Mouse (Mus musculus) E14TG2a.4 (cell line): ENCODE measurements around the gene Sox5.

ENCODE experiments used
- H3K27me3 ChIP-seq: 2 replicates; pipeline ENCODE4 v1.6.1; 2014; ENCODE audit warnings: low read length, control low read depth; ENCODE audit not compliant: insufficient read depth
- H3K36me3 ChIP-seq: 2 replicates; pipeline ENCODE4 v1.6.1; 2014; ENCODE audit warnings: low read length, control low read depth; ENCODE audit not compliant: insufficient read depth
- H3K4me1 ChIP-seq: replicated peaks from 2 replicates; pipeline ENCODE4 v1.6.1; 2014; ENCODE audit warnings: low read depth, low read length, control low read depth
- H3K4me3 ChIP-seq: replicated peaks from 2 replicates; pipeline ENCODE4 v1.5.1; 2014; ENCODE audit warnings: mild to moderate bottlenecking, low read length
- H3K9me3 ChIP-seq: 2 replicates; pipeline ENCODE4 v1.6.1; 2014; ENCODE audit warnings: low read length, control low read depth
- CTCF ChIP-seq: conservative IDR thresholded peaks from 2 replicates; pipeline ENCODE4 v1.5.1; 2014; ENCODE audit warnings: low read length
- NANOG ChIP-seq: IDR thresholded peaks from 2 replicates; pipeline ENCODE4 v1.6.1; 2014; ENCODE audit warnings: borderline replicate concordance, low read length, mixed read lengths
- POU5F1 ChIP-seq: IDR thresholded peaks from 2 replicates; pipeline ENCODE4 v1.6.1; 2014; ENCODE audit warnings: low read length, borderline replicate concordance

The Sox5 gene

DNA sequence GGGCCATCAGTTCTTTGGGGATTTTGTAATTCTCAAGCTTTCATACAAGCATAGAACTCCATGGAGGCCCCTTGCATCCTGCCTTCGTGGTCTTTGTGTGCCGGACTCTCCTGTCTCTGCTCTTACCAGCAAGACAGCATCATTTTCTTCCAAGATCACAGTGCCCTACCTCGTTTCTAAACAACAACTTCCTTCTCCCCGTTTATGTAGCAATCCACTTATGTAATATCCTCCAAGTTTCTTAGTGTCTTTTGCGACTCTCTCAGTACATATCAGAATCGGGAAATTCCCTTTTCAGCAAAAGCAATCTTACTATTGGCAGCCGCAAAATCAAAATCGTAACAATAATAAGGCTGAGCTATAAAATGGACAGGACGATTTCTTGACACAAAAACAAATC, 324.3 kb downstream of the Sox5 start:
- no peak overlapping the region for H3K4me3 ChIP-seq
- no peaks in the 10 kb centered on the region for H3K36me3 ChIP-seq
- TF ChIP-seq NANOG (no peak), CTCF (no peak), POU5F1 (no peak)
- H3K9me3 ChIP-seq, result no peaks in the 10 kb centered on the region
- H3K27me3 ChIP-seq, result no peaks in the 10 kb centered on the region
- H3K4me1 ChIP-seq, result peaks cover 39% of the 10 kb centered on the region

DNA sequence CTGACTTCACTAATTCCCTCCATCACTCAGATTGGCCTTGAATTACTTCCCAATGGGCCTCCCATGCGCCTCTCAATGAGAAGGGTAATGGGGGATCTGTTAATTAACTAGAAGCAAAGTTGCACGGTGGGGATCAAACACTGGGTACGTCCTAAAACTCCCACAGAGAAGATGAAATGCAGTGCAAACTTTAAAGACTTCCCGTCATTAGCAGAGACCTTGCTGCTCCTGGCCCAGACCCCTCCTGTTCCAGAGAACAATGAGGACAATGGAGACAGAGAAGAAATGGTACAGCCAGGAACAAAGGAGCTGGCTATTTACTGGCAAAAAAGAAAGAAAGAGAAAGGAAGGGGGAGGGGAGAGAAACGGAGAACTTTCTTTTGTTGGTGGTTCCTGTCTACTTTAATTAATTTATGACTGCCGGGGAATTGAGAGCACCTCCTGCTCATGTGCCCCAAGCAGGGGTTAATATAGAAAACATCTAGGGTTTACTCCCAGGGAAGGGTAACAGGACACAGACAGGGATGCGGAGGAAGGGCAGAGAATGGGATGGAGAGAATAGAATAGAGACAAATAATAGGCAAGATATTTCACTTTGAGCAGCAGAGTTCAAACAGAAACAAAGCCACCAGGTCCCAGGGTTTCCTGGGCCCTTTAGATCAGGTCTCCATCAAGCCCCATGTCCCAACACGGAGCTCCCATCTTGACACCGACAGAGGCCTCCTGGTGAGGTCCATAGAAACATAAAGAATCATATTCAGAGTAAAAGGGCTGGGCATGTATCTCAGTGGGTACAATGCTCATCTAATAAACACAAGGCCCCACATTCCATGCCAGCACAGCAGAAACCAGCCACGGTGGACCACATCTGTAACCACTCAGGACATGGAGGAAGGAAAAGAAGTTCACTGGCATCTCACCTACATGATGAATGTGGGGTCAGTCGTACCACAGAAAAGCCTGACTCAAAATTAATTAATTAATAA, 327.2 kb downstream of the Sox5 start:
- H3K4me1 ChIP-seq, result peaks cover 39% of the 10 kb centered on the region
- TF ChIP-seq CTCF (no peak), NANOG (peak; percentile 97)
- H3K4me3 ChIP-seq, result 0 out of 2 replicates have a peak overlapping the region, but pooled peaks have one; percentile 27
- no peaks in the 10 kb centered on the region for H3K27me3 ChIP-seq
- peaks cover 9% of the 10 kb centered on the region; the same call in 1 of the 2 replicates for H3K9me3 ChIP-seq
- no peaks in the 10 kb centered on the region for H3K36me3 ChIP-seq

GRCm38 (mm10) chr6:144453605-144454004, 328.2 kb downstream of the Sox5 start:
- peaks cover 9% of the 10 kb centered on the region; the same call in 1 of the 2 replicates for H3K9me3 ChIP-seq
- H3K36me3 ChIP-seq, result no peaks in the 10 kb centered on the region
- TF ChIP-seq POU5F1 (no peak), CTCF (no peak), NANOG (no peak)
- peak overlapping the region; percentile 27 for H3K4me3 ChIP-seq
- no peaks in the 10 kb centered on the region for H3K27me3 ChIP-seq
- H3K4me1 ChIP-seq, result peaks cover 39% of the 10 kb centered on the region

GRCm38 (mm10) chr6:144453147-144453546, 328.6 kb downstream of the Sox5 start:
- Histone ChIP-seq H3K4me1 (peaks cover 39% of the 10 kb centered on the region), H3K4me3 (peak overlapping the region; percentile 27; the same call in 1 of the 2 replicates), H3K27me3 (no peaks in the 10 kb centered on the region), H3K9me3 (peaks cover 9% of the 10 kb centered on the region; the same call in 1 of the 2 replicates), H3K36me3 (no peaks in the 10 kb centered on the region)
- TF ChIP-seq POU5F1 (no peak), NANOG (no peak), CTCF (no peak)

DNA sequence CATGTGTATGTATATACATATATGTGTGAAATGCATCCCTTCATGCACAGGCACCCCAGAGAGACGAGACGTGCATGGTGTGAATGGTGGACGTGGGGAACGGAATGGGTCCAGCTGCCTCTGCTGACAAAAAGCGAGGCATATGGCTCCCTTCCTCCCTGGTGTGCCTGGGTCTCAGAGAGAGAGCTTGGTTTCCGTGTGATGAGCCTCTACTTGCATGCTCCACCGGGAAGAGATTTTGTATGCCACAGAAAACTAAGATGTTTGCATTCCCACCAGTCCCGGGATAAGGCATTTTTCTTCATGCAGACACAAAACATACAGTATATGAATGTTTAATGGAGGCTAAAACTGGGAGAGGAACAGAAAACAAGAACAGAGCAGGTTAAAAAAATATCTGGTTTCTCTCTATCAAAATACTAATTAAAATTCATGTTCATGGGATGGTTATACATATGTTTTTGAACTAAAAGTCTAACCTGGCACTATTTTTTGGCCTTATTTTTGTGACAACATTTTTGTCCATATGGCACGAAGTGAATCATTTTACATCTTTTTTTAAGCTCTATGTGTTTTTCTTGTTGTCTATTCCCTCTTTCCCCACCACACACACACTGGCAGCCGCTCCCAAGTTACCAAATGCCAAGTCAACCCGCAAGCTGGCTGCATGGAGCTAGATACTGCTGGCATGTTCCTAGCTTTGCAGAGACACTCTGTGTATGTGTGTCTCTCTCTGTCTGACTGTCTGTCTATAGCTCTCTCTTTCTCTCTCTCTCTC, 329.4 kb downstream of the Sox5 start:
- H3K9me3 ChIP-seq, result peaks cover 9% of the 10 kb centered on the region; the same call in 1 of the 2 replicates
- no peak overlapping the region for H3K4me3 ChIP-seq
- H3K4me1 ChIP-seq, result peaks cover 39% of the 10 kb centered on the region
- no peaks in the 10 kb centered on the region for H3K27me3 ChIP-seq
- H3K36me3 ChIP-seq, result no peaks in the 10 kb centered on the region
- TF ChIP-seq POU5F1, result no peak
- TF ChIP-seq NANOG, result no peak
- TF ChIP-seq CTCF, result no peak

DNA sequence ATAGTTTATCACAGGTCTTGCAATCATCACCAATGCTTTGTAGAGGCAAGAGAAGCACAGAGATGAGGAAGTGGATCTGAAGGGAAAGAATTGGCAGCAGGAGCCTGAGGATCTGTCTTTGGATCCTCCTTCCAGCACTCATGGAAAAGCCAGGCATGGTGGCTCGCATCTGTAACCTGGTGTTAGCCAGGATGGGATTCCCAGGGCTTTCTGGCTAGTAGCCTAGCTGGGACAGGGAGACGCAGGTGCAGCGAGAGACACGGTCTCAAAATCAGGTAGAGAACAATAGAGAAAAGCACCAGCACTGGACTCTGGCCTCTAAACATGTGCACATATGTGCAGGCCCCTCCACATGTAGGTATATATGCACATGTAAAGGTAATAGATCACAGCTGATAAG, 330.1 kb downstream of the Sox5 start:
- peaks cover 39% of the 10 kb centered on the region for H3K4me1 ChIP-seq
- no peak overlapping the region for H3K4me3 ChIP-seq
- H3K9me3 ChIP-seq, result peaks cover 9% of the 10 kb centered on the region; the same call in 1 of the 2 replicates
- no peaks in the 10 kb centered on the region for H3K36me3 ChIP-seq
- TF ChIP-seq NANOG (no peak), CTCF (no peak), POU5F1 (no peak)
- H3K27me3 ChIP-seq, result no peaks in the 10 kb centered on the region

GRCm38 (mm10) chr6:144445761-144446373, 335.9 kb downstream of the Sox5 start:
- TF ChIP-seq CTCF, result no peak
- no peak for TF ChIP-seq NANOG
- no peak for TF ChIP-seq POU5F1
- peaks cover 17% of the 10 kb centered on the region for H3K4me1 ChIP-seq

GRCm38 (mm10) chr6:144444367-144444766, 337.4 kb downstream of the Sox5 start:
- peaks cover 17% of the 10 kb centered on the region for H3K4me1 ChIP-seq
- no peaks in the 10 kb centered on the region for H3K27me3 ChIP-seq
- H3K4me3 ChIP-seq, result no peak overlapping the region
- no peaks in the 10 kb centered on the region for H3K9me3 ChIP-seq
- TF ChIP-seq POU5F1 (no peak), NANOG (no peak), CTCF (no peak)
- H3K36me3 ChIP-seq, result no peaks in the 10 kb centered on the region

More at GRCm38 (mm10) chr6:144445761-144446373, 335.9 kb downstream of the Sox5 start:
- Histone ChIP-seq H3K9me3 (peaks cover 9% of the 10 kb centered on the region; the same call in 1 of the 2 replicates), H3K36me3 (no peaks in the 10 kb centered on the region), H3K4me3 (no peak overlapping the region), H3K27me3 (no peaks in the 10 kb centered on the region)
